5 mouse cellular contexts compared by ENCODE assay signal in the genomic region with DNA sequence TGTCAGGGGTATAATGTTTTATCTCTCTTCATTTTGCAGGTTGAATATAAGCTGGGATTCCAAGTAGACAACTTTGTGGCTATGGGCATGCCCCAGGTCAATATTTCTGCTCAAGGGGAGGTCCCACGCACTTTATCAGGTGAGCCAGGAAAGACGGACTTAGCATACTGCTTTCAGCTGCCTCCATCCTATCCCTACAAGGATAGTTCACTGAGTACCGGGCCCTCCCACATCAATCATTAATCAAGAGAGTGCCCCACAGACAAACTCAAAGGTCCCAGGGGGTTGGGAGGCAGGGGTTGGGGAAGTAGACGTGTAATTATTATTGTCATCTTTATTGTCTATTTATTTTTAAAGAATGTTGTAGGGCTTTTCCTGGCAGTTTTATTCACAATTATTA.
"Had no signal": no experiment of that assay in that cellular context is flagged by ENCODE, and none has a peak within 500 bp of the region (broad histone marks: within the 10 kb centered on the region; RNA-seq: fewer than 3 reads in every experiment).

No protein-coding gene starts in this region.

- H3K27ac ChIP-seq: hindbrain, postnatal 0 days; limb, embryonic 15.5 days; midbrain, embryonic 10.5 days; neural tube, embryonic 15.5 days had no signal

- H3K4me3 ChIP-seq: limb, embryonic 15.5 days; midbrain, embryonic 10.5 days; myocyte; neural tube, embryonic 15.5 days had no signal

- H3K9me3 ChIP-seq: limb, embryonic 15.5 days; midbrain, embryonic 10.5 days; neural tube, embryonic 15.5 days had no signal

- H3K4me2 ChIP-seq: limb, embryonic 15.5 days; neural tube, embryonic 15.5 days had no signal

- H3K9ac ChIP-seq: limb, embryonic 15.5 days; neural tube, embryonic 15.5 days had no signal

- H3K27me3 ChIP-seq: limb, embryonic 15.5 days; neural tube, embryonic 15.5 days had no signal
